Mouse (Mus musculus): ENCODE results near the gene Med13.
A peak's percentile ranks its signal among the peaks of the same experiment; 100 is the strongest.

Gene Med13

GRCm38 (mm10) chr11:86356854-86357788 is at the start of gene Med13:
TSS of gene Med13 (minus strand) at chr11:86357602.
- peak; percentile 55 for DNase-seq (ENCODE audit: inconsistent ontology term)

GRCm38 (mm10) chr11:86404590-86404989 is 47.2 kb upstream of the Med13 start:
- no peak for DNase-seq (ENCODE audit: inconsistent ontology term)

- no peak for DNase-seq (ENCODE audit: inconsistent ontology term)
Observed at GRCm38 (mm10) chr11:86403845-86404244, 46.4 kb upstream of the Med13 start.

- no peak for DNase-seq (ENCODE audit: inconsistent ontology term)
Observed at GRCm38 (mm10) chr11:86399241-86400107, 42.1 kb upstream of the Med13 start.

GRCm38 (mm10) chr11:86396950-86397594 is 39.7 kb upstream of the Med13 start:
- no peak for DNase-seq (ENCODE audit: inconsistent ontology term)

- peak; percentile 3 for DNase-seq (ENCODE audit: inconsistent ontology term)
Observed at GRCm38 (mm10) chr11:86396518-86396917, 39.1 kb upstream of the Med13 start.

GRCm38 (mm10) chr11:86395513-86396125 is 38.2 kb upstream of the Med13 start:
- peak; percentile 88 for DNase-seq (ENCODE audit: inconsistent ontology term)

GRCm38 (mm10) chr11:86395100-86395499 is 37.7 kb upstream of the Med13 start:
- no peak for DNase-seq (ENCODE audit: inconsistent ontology term)

- no peak for DNase-seq (ENCODE audit: inconsistent ontology term)
Observed at GRCm38 (mm10) chr11:86391687-86392086, 34.3 kb upstream of the Med13 start.

GRCm38 (mm10) chr11:86390308-86390707 is 32.9 kb upstream of the Med13 start:
- DNase-seq (ENCODE audit: inconsistent ontology term), result no peak

- DNase-seq (ENCODE audit: inconsistent ontology term), result no peak
Observed at GRCm38 (mm10) chr11:86389506-86389905, 32.1 kb upstream of the Med13 start.

GRCm38 (mm10) chr11:86388821-86389480 is 31.5 kb upstream of the Med13 start:
- DNase-seq (ENCODE audit: inconsistent ontology term), result peak; percentile 10

- DNase-seq (ENCODE audit: inconsistent ontology term), result no peak
Observed at GRCm38 (mm10) chr11:86387121-86387893, 29.9 kb upstream of the Med13 start.

- DNase-seq (ENCODE audit: inconsistent ontology term), result no peak
Observed at GRCm38 (mm10) chr11:86386576-86386975, 29.2 kb upstream of the Med13 start.

- DNase-seq (ENCODE audit: inconsistent ontology term), result no peak
Observed at GRCm38 (mm10) chr11:86385710-86386282, 28.4 kb upstream of the Med13 start.

- DNase-seq (ENCODE audit: inconsistent ontology term), result no peak
Observed at GRCm38 (mm10) chr11:86384141-86384540, 26.7 kb upstream of the Med13 start.

- no peak for DNase-seq (ENCODE audit: inconsistent ontology term)
Observed at GRCm38 (mm10) chr11:86382520-86383157, 25.2 kb upstream of the Med13 start.

- DNase-seq (ENCODE audit: inconsistent ontology term), result peak; percentile 71
Observed at GRCm38 (mm10) chr11:86381478-86382091, 24.2 kb upstream of the Med13 start.

Data from Muller cell, postnatal 12 days (primary cell).